Mouse (Mus musculus) megakaryocyte-erythroid progenitor cell, adult 5-6 weeks (primary cell): ENCODE measurements around the gene Kcnn3. TPM values are rescaled to one million over a fixed set of nuclear protein-coding genes. Genes with fewer than 3 reads are reported as not detected.

ENCODE experiments used
- ATAC-seq: replicated peaks from 2 replicates; pipeline ENCODE4 v1.8.0; 2016; ENCODE audit warnings: mild to moderate bottlenecking, inconsistent platforms; ENCODE audit not compliant: severe bottlenecking, poor library complexity, low FRiP score, low TSS enrichment
- total RNA-seq, 2 experiments: library from RNA; stranded (forward) in 1 of 2; stranded (reverse) in 1 of 2; fragments of 200-1000, 215-1000 nt in 1 of 2; fragments of >200 nt in 1 of 2; fragmentation: Nextera tagmentation in 1 of 2; gene quantifications; 2 replicates each; pipeline ENCODE4 v1.2.3; 2014 to 2017

Gene Kcnn3
- total RNA-seq, 2 experiments from 2014 or later: not detected

DNA sequence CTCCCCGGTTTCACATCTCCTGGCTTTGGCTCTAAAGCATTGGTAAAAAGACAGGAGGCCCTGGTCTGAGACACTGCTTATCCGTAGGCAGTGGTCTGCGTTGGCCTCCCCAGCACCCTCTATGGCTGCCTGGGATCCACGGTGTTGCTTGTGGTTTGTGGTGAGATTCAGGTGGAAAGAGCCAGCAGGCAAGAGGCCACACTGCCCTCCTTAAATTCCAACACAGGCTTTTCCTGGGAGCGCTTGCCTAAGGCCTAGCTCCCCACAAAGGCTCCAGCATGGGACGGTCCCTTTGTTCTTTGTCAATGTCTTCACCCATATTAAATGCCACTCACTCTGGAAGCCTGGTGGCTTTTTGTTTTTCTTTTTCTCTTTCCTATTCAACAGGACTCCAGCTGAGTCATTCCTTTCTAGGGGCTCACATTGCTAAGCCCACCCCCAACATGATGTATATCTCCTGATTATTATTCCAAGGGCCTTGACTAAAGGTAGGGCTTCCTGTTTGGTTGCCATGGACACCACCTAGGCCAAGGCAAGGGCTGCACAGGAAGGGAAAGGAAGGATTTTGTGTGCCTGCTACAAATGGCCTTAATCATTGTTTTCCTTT is 127.4 kb downstream of the Kcnn3 start:
- ATAC-seq: no peak

DNA sequence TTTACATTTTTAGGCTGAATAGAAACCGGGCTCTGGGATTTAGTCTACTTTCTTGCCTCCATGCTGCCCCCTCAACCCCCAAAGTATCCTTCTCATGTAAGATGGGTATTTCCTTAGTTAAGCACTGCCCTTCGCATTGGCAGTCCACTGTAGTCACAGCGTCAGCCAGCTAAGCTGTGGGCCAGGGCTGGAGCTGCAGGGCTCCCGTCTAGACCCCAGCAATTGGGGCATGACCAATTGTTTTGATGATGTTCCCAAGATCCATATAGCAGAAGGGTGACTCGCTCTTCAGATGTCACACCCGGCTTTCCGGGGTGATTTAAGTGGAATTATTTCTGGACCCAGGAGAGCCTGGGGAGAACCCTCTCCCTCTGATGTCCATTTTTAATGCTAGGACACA is 129.9 kb downstream of the Kcnn3 start:
- ATAC-seq: no peak

DNA sequence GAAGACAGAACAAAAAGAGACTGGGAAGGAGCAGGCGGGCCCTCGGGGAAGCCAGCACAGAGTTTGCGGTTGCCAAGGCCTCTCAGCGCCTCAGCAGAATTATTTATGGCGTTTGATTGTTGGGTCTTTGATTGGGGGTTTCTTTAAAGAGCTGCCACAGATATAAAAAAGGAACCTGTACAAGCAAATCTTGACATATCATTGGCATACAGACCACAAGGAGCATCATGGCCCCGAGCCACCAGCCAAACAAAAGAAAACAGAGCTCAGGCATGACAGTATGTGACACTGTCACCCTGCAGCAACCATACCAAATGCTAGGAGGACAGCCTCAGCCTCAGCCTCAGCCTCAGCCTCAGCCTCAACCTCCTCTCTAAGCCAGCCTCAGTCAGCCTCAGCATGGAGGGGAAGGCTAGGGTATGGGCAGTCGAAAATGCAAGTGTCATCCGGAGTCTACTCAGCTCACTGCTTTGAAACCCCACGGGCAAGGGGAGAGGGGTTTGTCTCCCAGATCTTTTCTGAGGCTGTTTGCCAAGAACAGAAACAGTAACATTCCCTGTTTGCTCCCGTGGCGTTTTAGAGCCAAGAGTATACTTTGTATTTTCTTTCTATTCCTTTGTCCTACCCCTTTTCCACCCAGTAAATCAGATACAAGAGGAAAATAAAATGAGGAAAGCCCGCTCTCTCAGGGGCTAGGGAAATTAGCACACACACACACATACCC is 133.4 kb downstream of the Kcnn3 start:
- no peak for ATAC-seq

DNA sequence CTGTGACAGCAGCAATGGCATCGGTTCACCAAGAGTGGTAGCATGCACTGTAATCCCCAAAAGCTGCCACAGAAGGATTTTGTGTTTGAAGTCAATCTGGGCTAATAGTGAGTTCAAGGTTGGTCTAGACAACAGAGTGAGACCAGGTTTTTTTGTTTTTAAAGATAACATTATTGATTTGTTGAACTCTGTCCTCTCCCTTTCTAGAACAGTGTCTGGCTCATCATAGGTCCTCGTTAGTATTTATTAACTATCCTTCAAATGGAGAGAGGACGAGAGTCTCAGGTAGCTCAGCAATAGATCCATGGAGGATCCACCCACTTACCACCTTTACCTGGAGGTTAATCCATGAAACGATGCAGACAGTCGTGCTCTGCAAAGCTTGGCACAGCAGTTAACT is 137.1 kb downstream of the Kcnn3 start:
- no peak for ATAC-seq

DNA sequence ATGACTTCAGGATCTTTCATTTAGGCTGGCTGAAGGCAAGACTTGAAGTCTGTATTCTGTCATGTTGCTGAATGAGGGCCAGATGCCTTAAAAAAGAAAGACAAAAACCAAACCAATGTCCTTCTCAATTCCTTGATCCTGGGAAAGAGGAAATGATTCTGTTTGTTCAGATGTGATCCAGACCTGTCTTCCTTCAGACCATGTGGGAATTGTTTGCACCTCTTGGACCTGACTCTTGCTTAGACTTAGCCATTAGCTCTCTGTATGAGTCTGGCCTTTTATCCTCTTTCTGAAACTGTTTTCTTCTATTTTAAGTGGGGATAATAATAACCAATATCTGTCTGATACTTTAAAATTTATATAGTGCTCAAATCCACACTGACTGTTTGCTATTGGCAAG is 138.5 kb downstream of the Kcnn3 start:
- ATAC-seq: no peak

DNA sequence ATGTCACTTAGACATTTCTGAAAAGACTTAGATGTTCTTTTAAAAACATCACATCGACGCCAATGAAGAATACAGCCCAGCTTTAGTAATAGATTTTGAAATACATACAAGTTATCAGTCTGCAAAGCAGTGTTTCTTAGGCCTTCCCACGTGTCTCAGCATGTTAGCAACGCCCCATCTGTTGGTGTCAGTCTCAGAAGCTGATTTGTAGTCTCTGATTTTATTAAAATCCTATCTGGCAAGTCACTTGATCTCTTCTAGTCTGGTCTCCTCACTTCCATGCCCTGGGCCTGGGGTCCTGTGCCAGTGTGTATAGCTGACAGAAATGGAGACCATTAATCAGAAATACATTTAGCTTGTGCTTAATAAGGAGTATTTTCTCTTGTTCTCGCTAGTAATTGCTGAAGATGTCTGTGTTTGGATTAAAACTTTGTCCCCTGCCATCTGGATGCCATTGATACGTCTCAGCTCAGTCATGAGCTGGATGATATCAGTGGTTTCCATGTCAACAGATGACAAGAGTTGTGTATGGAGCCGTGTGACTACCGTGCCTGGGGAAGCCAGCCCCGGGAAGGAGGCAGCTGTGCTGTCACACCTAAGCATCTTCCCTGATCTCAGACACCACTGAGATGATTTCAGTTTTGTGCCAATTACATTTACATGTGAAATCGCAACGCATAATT is 140.1 kb downstream of the Kcnn3 start:
- ATAC-seq: no peak

DNA sequence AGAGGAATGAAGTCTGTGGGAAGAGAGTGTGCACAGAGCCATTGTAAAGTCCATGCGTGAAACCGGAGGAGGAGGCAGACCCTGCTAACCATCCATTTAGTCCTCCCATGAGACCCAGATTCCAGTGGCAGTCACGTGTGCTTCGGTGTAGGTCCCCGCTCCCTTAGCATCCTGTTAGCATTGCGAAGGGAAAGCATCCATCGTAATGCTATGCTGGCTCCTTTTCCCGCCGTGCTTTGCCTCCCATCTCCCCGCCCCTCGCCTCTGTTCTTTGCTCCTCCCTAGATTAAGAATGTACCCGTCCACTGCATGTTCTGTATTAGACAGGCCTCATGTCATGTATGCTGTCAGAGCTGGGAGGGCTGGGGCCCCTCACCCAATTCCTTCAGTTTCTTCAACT is 144.8 kb downstream of the Kcnn3 start:
- ATAC-seq: no peak

DNA sequence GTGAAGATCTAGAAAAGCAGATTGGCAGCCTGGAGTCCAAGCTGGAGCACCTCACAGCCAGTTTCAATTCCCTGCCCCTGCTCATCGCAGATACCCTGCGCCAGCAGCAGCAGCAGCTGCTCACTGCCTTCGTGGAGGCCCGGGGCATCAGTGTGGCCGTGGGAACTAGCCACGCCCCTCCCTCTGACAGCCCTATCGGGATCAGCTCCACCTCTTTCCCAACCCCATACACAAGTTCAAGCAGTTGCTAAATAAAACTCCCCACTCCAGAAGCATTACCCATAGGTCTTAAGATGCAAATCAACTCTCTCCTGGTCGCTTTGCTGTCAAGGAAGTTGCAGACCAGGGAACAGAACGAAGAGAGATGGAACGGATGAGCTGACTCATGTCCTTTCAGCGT is 147.2 kb downstream of the Kcnn3 start:
- no peak for ATAC-seq

DNA sequence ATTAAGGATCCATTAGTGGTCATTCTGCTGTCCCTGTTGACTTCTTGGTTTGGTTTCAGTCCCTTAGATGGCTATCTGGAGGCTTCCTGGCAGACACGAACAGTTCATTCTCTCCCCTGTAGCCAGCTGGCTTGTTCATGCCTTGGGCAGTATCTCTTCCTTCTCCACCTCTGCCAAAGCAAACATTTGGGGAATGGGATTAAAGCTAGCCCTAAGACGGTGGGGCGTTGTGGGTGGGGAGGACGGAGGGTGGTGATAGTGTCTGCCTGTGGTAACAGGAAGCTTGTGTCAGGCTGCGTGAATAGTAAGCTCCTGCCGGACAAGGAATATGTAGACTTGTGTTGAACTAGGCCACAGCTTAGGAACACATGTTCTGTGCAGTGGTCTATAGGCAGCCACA is 151.4 kb downstream of the Kcnn3 start:
- no peak for ATAC-seq

DNA sequence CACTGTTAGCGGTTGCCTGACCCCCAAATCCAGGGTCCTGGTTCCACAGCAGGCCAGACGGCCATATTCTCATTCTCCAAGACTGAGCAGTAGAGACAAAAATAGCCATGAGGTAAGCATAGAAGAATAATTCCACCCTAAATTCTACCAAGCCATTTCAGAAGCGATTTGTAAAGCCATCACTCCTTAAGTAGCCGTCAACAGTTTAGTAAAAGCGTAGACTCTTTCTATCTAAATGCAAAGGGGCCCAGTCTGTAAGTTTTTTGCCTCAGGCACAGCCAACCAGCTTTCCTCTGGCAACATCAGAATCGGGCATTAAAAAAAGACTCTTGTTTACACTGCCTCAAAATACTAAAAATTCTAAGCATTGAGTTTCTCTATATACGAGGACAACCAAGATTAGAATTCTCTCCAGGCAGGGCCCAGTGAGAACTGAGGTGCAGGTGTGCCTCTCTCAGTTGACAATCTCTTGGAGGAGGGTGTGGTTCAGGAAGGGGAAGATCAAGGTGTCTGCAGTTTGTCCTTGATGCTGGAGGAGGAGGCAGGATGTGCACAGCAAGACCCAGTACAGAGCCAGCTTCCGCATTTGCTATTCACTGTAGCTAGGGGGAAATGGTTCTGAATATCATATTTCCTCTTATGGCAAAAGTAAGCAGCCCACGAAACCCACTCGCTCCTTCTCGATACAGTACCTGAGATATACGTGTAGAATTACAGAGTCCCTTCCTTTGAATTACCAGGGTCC is 152.8 kb downstream of the Kcnn3 start:
- ATAC-seq: no peak

DNA sequence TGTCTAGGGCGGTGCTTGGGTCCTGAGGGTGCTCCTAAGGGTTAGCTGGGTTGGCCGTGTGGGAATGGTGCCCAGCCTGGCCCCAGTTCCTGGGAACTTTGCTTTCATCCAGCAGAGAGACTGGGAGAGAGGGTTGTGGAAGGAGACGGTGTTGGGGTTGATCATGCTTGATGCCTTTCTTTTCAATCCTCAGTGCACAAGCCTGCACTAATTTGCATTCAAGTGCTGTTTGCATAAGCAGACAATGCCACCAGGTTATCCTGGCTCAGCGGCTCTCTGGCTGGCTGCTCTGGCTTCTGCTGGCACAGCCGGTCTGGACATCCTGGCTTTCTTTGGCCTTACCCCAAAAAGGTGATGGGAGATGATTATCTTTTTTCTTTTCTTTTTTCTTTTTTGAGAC is 157.7 kb downstream of the Kcnn3 start:
- ATAC-seq: no peak

DNA sequence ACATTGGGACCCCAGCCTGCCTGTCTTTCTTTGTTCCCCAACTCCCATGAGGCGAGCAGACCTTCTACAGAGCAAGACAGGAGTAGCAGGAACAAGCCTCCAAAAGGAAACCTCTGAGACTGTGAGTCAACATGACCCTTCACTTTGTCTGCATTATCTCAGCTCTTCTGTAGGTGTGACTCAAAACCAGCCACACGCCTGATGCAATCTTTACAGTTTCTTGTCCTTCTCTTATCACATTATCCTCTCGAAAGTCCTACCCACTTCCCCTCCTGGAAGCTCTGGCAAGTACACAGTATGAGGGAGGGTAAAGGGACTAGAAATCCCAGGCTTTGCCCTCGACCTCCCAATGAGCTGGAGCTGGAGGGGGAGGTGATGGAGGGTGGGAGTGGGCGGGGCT is 166.1 kb downstream of the Kcnn3 start:
- ATAC-seq: no peak

DNA sequence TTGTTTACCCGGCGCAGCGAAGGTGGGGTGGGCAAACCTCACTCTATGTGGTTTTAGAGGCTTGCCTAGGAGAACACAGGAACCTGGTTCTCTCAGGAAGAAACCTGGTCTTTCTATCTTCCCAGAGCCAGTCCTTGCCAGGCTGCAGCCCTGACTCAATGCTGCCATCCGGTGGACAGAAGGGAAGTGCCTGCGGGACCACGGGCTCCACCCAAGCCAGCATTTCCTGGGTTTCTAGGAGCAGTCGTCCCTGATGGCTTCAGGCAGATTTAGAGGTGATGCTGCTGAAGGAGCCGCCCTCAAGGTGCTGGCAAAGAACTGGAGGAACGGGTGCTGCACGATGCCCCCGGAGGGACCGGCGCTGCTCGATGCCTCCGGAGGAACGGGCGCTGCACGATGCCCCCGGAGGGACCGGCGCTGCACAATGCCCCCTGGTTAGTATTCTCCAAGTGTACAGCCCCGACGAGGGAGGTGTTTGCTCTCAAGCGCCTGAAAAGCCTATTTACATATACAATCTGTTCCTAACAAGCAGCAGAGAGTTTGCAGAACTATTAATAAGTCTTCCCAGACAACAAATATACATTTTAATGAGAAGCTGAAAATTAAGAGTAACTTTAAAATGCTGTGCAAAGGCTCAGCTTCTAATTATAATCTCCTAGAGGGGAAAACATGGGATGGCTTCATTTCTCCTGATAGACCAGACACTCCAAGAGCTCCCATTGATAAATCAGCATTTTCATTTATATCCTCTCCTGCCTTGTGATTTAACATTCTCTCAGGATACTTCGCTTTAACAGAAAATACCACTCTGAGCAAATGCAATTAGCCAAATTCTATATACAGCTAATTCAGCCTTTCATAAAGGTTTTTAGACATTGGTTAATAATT is 169.0 kb downstream of the Kcnn3 start:
- peak; percentile 93 for ATAC-seq

DNA sequence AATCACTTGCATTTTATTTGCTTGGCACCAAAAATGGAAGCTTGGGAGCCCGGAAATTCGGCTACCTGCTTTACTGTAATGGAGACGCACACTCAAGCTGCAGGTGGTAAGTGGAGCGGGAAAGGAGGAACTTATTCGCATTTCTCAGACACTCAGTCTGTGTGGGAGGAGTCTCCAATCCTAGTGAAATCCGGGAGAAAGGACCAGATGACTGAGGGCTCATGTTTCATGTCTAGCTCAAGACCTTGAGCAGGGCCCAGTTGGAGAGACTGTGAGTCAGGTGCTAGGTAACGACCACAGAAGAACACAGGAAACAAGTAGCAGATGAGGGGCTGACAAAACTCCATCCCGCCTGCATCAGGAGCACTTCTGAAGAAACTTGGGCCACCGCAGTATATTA is 171.8 kb downstream of the Kcnn3 start:
- ATAC-seq: no peak

DNA sequence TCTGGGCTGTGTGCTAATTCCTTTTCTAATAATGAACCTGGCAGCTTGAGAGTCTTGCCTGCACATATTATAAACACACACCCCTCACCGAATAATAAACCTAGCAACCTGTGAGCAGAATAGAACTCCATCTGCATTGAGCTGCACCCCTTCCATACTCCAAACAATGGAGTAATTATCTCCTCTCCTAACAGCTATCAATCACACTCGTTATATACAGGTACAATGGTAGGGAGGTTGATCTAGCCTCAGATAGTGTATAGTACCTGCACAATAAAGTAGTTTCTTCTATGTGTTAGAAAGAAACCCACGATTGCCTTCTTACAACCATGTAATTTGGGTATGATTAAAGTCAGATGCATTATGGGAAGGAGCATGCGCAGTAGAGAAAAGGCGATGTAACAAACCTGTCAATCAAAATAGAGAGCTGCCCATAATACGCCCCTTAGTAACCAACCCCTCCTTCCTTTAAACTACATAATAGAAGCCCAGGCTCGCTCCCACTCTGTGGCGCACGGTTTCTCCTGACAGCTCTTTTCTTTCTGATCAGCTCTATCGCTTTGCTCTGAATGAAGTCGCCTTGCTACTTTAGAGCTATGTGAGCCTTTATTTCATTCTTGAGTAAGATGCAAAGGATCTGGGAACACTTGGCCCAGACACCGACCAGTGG is 176.3 kb downstream of the Kcnn3 start:
- no peak for ATAC-seq

DNA sequence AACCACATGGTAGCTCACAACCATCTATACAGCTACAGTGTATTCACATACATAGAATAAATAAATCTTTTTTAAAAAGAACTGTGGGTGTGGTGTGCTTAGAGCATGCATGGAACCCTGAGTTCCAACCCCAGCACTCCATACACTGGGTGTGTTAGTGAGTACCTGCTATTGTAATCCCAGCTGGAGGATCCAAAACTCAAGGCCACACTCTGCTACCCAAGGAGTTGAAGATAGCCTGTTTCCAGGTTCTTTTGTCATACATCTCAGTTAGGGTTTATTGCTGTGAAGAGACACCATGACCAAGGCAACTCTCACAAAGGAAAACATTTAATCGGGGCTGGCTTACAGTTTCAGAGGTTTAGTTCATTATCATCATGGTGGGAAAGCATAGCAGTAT is 179.0 kb downstream of the Kcnn3 start:
- no peak for ATAC-seq

DNA sequence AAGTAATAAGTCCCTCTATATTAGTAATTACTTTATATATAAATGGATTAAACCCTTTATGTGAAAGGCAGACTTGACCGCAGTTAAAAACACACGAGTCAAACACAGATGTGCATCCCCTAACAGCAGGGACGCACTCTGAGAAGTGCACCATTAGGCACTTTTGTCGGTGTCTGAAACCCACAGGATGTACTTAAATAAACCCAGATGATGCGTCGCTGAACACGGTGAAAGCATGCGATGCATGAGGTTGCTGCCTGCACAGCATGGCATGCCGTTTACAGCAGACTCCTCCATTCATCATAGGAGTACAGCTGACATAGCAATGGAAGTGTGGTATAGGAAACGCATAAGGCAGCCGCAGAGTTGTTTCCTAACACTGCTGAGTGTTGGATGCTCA is 180.5 kb downstream of the Kcnn3 start:
- no peak for ATAC-seq

DNA sequence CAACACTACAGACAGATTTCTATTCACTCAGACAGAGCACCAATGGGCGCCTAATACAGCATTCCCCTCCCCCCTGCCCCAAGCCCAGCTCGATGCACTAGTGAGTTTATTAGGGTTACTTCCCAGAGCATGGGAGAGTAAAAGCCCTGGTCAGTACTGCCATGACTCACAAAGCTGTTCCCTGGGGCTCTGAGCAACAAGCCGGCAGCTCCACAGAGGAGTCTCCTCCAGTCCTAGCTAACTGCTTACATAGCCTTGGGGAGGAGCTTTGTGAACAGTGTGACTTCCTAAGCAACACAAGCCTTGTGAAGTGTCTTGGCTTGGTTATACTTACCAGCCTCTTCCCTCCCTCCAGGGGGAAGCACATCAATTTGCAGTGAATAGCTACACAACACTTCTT is 183.6 kb downstream of the Kcnn3 start:
- no peak for ATAC-seq

DNA sequence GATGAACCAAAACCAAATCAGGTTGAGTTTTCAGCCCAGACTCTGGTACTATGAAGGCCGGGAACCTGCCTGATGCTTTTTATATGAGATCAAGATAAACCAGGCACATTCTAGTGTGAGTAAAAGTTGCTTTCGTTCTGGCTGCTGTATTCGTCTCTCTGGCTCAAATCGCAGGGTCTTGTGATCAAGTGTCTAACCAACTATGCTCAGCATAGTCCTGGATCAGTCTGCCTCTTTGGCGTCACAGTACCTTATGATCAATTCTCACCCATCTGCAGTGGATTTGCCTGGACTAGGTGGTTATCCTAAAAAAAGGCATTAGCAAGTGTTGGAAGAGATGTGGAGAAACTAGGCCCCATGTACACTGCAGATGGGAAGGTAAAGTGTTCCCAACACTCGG is 184.1 kb downstream of the Kcnn3 start:
- no peak for ATAC-seq
